Comparison of ENCODE assay signal across 9 mouse cellular contexts in genomic region chr13:104939856-104940255, GRCm38 (mm10).
DNase-seq lines count a peak whose midpoint lies in the region; ATAC-seq and TF ChIP-seq lines count a peak whose summit lies in the region.
"Had no signal": no experiment of that assay in that cellular context is flagged by ENCODE, and none has a peak within 500 bp of the region (broad histone marks: within the 10 kb centered on the region; RNA-seq: fewer than 3 reads in every experiment).

No protein-coding gene starts in this region.

- H3K27me3 ChIP-seq in heart, postnatal 0 days (ENCODE audit: control insufficient read depth, insufficient read depth, low read length): no peaks in the 10 kb centered on the region
- H3K27me3 ChIP-seq: limb, embryonic 15.5 days had no signal

- no peak overlapping the region for H3K9ac ChIP-seq in heart, postnatal 0 days (replicated peaks; ENCODE audit: low read depth, low read length)
- H3K9ac ChIP-seq: limb, embryonic 15.5 days had no signal

- H3K27ac ChIP-seq in heart, postnatal 0 days (ENCODE audit: low read depth): no peak overlapping the region
- H3K27ac ChIP-seq: limb, embryonic 15.5 days had no signal

- peak; percentile 39 for DNase-seq in heart, postnatal 0 days (ENCODE audit: low spot score)
- DNase-seq in heart, adult 11 months: no peak
- peak; percentile 64 for DNase-seq in B cell, adult 2 months
- peak; percentile 26 for DNase-seq in adrenal gland, adult 2 months
- peak; percentile 51 for DNase-seq in embryo, embryonic 9.5 days (ENCODE audit: extremely low spot score)
- DNase-seq in kidney, adult 9 months: peak; percentile 49
- peak; percentile 65 for DNase-seq in lung, postnatal 14 days
- peak; percentile 55 for DNase-seq in telencephalon, adult 2 months (ENCODE audit: low read depth, low spot score)

- no peak overlapping the region for H3K4me3 ChIP-seq in heart, postnatal 0 days (ENCODE audit: low read depth, low read length)
- H3K4me3 ChIP-seq: limb, embryonic 15.5 days had no signal

- TF ChIP-seq EP300 in heart, postnatal 0 days (IDR thresholded peaks at IDR 0.05; ENCODE audit: low read depth): no peak

- H3K9me3 ChIP-seq in heart, postnatal 0 days (replicated peaks; ENCODE audit: control insufficient read depth, low read length): no peaks in the 10 kb centered on the region
- H3K9me3 ChIP-seq: limb, embryonic 15.5 days had no signal

- ATAC-seq in heart, postnatal 0 days (ENCODE audit: insufficient read depth, low read depth): no peak

- whole genome bisulfite sequencing in heart, postnatal 0 days: 2% methylated on average over 4 of the region's 4 CpGs

- H3K4me1 ChIP-seq in heart, postnatal 0 days (ENCODE audit: control insufficient read depth, insufficient read depth): no peaks in the 10 kb centered on the region

- no peaks in the 10 kb centered on the region for H3K36me3 ChIP-seq in heart, postnatal 0 days (replicated peaks; ENCODE audit: control insufficient read depth, insufficient read depth, low read length)
- H3K36me3 ChIP-seq: limb, embryonic 15.5 days had no signal

- H3K4me2 ChIP-seq in heart, postnatal 0 days (ENCODE audit: low read depth, low read length): 0 out of 2 replicates have a peak overlapping the region, but pooled peaks have one; percentile 8
- H3K4me2 ChIP-seq: limb, embryonic 15.5 days had no signal

- peak; percentile 92 for TF ChIP-seq CTCF in heart, postnatal 0 days (IDR thresholded peaks at IDR 0.05; ENCODE audit: low read depth)
